Mouse (Mus musculus) liver, embryonic 12.5 days (tissue): ENCODE data around the gene Magi2. TPM values are rescaled to one million over a fixed set of nuclear protein-coding genes. Genes with fewer than 3 reads are reported as not detected.

ENCODE experiments used
- ATAC-seq: fragments of 200-750 bp; cut with Nextera tagmentation; 2 replicates; pipeline ENCODE4 v1.8.0; 2017; ENCODE audit warnings: moderate number of reproducible peaks, mild to moderate bottlenecking, moderate library complexity
- H3K27ac ChIP-seq: fragments of 300-500 bp; sonication (generic); 2 replicates; pipeline ENCODE4 v1.5.1; 2016; ENCODE audit warnings: mild to moderate bottlenecking
- H3K27me3 ChIP-seq: fragments of 300-500 bp; sonication (generic); replicated peaks from 2 replicates; pipeline ENCODE4 v1.6.1; 2016; ENCODE audit warnings: mild to moderate bottlenecking, moderate library complexity
- H3K36me3 ChIP-seq: fragments of 300-500 bp; sonication (generic); 2 replicates; pipeline ENCODE4 v1.6.1; 2016; ENCODE audit warnings: mild to moderate bottlenecking, moderate library complexity
- H3K4me1 ChIP-seq: fragments of 300-500 bp; sonication (generic); 2 replicates; pipeline ENCODE4 v1.6.1; 2016
- H3K4me2 ChIP-seq: fragments of 300-500 bp; sonication (generic); 2 replicates; pipeline ENCODE4 v1.6.1; 2016; ENCODE audit warnings: mild to moderate bottlenecking, moderate library complexity
- H3K4me3 ChIP-seq: fragments of 300-500 bp; sonication (generic); 2 replicates; pipeline ENCODE4 v1.5.1; 2016; ENCODE audit warnings: mild to moderate bottlenecking, moderate library complexity
- H3K9ac ChIP-seq: fragments of 300-500 bp; sonication (generic); 2 replicates; pipeline ENCODE4 v1.6.1; 2016; ENCODE audit warnings: mild to moderate bottlenecking, moderate library complexity
- H3K9me3 ChIP-seq: fragments of 300-500 bp; sonication (generic); replicated peaks from 2 replicates; pipeline ENCODE4 v1.6.1; 2016; ENCODE audit warnings: mild to moderate bottlenecking, moderate library complexity
- WGBS: fragments of 180-500 bp; shearing (Covaris S2); methylation state at CpG from one replicate; pipeline ENCODE4 v1.1.7; 2016; ENCODE audit not compliant: insufficient replicate concordance; 5-methylcytosine and 5-hydroxymethylcytosine counted together
- polyA plus RNA-seq: library from polyadenylated mRNA; unstranded; fragments of >200 nt; fragmentation: Nextera tagmentation; extraction: Ambion mirVana; gene quantifications from 2 replicates; pipeline ENCODE4 v1.2.1, GENCODE M21; 2016

Gene Magi2
- polyA plus RNA-seq, 1 experiment from 2014 or later, result 0.77 TPM

DNA sequence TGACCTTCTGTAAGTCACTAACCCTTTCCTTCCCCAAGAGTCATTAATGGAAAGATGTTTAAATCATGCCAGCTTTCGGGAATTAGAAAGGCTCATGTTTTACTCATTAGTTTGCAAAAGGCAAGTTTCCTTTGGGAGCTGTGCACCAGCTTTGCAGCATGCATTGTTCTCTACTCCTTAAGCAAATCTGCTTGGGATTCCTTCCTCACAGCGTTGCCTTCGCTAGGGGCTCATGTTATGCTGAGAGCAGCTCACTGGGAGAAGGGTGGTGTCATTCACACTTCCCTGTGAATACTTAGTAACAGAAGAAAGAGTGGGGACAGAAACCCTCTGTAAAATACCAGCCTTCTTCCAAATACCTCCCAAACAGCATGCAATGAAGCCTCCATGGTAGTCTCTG lies 1349.0 kb downstream of the Magi2 start:
- Histone ChIP-seq H3K4me1 (no peaks in the 10 kb centered on the region), H3K4me3 (no peak overlapping the region), H3K9me3 (no peaks in the 10 kb centered on the region), H3K36me3 (no peaks in the 10 kb centered on the region), H3K27ac (no peak overlapping the region), H3K9ac (no peak overlapping the region), H3K27me3 (no peaks in the 10 kb centered on the region), H3K4me2 (no peak overlapping the region)
- WGBS, result 41% methylated on average over 3 of the region's 3 CpGs
- no peak for ATAC-seq

DNA sequence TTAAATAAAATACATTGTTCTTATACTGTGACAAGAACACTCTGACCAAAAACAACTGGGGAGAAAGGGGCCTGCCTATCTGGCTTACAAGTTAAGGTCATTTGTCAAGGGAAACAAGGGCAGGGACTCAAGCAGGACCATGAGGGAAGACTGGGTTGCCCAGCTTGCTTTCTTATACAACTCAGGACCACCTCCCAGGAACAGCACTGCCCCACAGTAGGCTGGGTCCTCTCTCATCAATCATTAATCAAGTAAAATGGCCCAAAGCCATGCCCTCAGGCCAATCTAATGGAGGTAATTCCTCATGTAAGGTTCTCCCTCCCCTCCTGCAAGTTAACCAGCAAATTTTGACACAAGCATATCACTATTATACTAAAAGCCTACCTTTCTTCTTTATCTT lies 1349.4 kb downstream of the Magi2 start:
- no peaks in the 10 kb centered on the region for H3K27me3 ChIP-seq
- no peak overlapping the region for H3K9ac ChIP-seq
- no peak overlapping the region for H3K4me2 ChIP-seq
- no peaks in the 10 kb centered on the region for H3K4me1 ChIP-seq
- H3K9me3 ChIP-seq, result no peaks in the 10 kb centered on the region
- no peak for ATAC-seq
- H3K27ac ChIP-seq, result no peak overlapping the region
- H3K4me3 ChIP-seq, result no peak overlapping the region
- H3K36me3 ChIP-seq, result no peaks in the 10 kb centered on the region

DNA sequence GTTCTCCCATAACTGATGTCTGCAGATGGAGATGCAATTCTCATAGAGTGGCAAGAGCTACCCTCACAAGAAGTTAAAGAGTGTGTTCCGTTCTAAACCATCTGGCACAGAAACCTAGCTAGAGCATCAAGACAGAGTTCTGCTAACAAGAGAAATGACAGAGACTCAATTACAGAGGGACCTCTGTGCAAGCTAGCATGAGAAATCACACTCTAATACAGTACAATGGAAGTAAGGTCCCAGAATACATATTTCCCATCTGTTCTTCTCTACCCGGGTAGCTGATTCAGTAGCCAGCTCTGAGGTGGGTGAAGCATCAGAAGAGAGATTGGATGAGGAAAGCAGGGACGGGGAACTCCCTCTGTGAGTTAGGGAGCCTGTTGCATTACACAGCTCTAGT lies 1351.8 kb downstream of the Magi2 start:
- no peaks in the 10 kb centered on the region for H3K9me3 ChIP-seq
- H3K36me3 ChIP-seq, result no peaks in the 10 kb centered on the region
- H3K4me3 ChIP-seq, result no peak overlapping the region
- no peak overlapping the region for H3K4me2 ChIP-seq
- ATAC-seq, result no peak
- WGBS, result 68% methylated on average over 3 of the region's 3 CpGs
- no peaks in the 10 kb centered on the region for H3K4me1 ChIP-seq
- no peak overlapping the region for H3K9ac ChIP-seq
- H3K27me3 ChIP-seq, result no peaks in the 10 kb centered on the region
- H3K27ac ChIP-seq, result no peak overlapping the region

DNA sequence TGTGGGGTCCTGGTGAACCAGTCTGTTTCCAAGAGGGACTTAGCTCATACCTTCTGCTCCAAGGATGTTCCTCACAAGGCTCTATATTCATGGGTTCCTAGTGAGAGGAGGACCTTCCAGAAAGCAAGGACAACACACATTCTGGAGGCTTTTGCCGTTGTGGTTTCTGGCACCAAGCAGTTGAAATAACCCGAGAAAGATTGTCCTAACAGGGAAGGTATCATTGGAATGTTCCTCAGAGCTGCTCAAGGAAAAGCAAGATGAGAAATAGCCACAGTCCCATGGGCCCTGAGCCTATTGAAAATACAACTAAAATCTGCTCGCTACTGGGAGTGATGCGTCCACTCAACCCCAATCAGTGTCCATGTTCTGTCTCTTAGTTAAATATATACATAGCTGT lies 1353.8 kb downstream of the Magi2 start:
- Histone ChIP-seq H3K36me3 (no peaks in the 10 kb centered on the region), H3K4me3 (no peak overlapping the region), H3K27me3 (no peaks in the 10 kb centered on the region), H3K4me1 (no peaks in the 10 kb centered on the region), H3K9me3 (no peaks in the 10 kb centered on the region), H3K9ac (no peak overlapping the region), H3K4me2 (no peak overlapping the region), H3K27ac (no peak overlapping the region)
- ATAC-seq, result no peak
- 69% methylated on average over 4 of the region's 4 CpGs for WGBS

DNA sequence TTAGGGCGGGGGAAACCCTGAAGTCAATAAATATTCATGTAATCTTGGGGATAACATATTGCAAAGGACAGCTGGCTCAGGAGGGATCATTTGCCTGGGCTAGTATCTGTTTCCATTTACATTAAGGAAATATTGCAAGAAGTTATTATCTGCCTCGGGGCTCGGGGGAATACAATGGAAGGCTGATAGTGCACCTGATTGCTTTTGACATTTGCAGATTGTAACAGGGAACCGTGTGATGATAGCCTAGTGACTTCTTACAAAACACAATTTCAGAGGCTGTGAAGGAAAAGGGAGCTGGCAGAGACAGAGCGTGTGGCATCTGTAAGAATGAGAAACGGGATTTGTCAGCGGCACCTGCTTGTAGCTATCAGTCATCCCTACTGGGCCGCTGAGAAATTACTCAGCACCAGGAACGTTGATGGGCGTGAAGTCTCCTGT lies 1356.2 kb downstream of the Magi2 start:
- Histone ChIP-seq H3K9ac (no peak overlapping the region), H3K4me1 (no peaks in the 10 kb centered on the region), H3K4me2 (no peak overlapping the region), H3K27ac (no peak overlapping the region), H3K27me3 (no peaks in the 10 kb centered on the region), H3K4me3 (no peak overlapping the region), H3K36me3 (no peaks in the 10 kb centered on the region), H3K9me3 (no peaks in the 10 kb centered on the region)
- 59% methylated on average over 10 of the region's 10 CpGs for WGBS
- ATAC-seq, result no peak

DNA sequence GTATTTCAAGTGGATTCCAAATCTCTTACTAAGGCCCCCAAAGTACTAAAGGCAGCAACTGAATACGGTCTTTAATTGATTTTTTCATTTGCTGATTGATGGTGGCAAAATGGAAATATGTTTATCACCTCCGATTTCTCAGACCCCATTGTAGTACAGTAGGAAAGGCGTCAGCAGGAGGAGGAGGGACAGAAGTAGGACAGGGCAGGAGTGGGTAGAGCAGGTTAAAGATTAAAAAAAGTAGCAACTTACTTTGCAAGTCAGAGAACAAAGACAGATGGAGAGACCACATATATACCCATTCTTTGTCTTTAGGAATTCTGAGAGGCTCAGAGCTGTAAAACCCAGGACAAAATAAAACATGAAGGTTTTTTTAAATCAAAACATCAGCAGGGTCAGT lies 1356.8 kb downstream of the Magi2 start:
- WGBS, result 60% methylated on average over 3 of the region's 3 CpGs

DNA sequence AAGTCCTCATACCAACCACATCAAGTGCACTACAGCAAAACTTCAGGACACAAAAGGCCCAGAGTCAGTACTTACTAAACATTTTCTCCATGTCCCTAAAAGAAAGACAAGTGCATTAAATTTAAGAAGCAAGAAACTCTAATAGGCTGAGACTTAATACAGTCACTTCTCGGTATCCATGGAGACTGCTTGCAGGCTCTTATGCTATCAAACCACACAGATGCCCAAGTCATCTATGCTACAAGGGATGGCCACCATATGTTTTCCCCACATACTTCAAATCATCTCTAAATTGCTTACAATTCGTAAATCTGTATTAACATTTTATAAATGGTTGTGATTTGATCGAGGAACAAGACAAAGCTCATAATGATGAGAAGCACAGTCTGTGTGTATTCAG lies 1357.9 kb downstream of the Magi2 start:
- Histone ChIP-seq H3K9ac (no peak overlapping the region), H3K9me3 (no peaks in the 10 kb centered on the region), H3K36me3 (no peaks in the 10 kb centered on the region), H3K4me3 (no peak overlapping the region), H3K4me2 (no peak overlapping the region), H3K27ac (no peak overlapping the region), H3K4me1 (no peaks in the 10 kb centered on the region), H3K27me3 (no peaks in the 10 kb centered on the region)
- no peak for ATAC-seq
- WGBS, result 67% methylated on average over 3 of the region's 3 CpGs

More for the DNA sequence above, 1356.8 kb downstream of the Magi2 start:
- H3K36me3 ChIP-seq, result no peaks in the 10 kb centered on the region
- H3K4me1 ChIP-seq, result no peaks in the 10 kb centered on the region
- no peak for ATAC-seq
- no peaks in the 10 kb centered on the region for H3K9me3 ChIP-seq
- H3K9ac ChIP-seq, result no peak overlapping the region
- H3K4me3 ChIP-seq, result no peak overlapping the region
- no peak overlapping the region for H3K4me2 ChIP-seq
- no peak overlapping the region for H3K27ac ChIP-seq
- H3K27me3 ChIP-seq, result no peaks in the 10 kb centered on the region

DNA sequence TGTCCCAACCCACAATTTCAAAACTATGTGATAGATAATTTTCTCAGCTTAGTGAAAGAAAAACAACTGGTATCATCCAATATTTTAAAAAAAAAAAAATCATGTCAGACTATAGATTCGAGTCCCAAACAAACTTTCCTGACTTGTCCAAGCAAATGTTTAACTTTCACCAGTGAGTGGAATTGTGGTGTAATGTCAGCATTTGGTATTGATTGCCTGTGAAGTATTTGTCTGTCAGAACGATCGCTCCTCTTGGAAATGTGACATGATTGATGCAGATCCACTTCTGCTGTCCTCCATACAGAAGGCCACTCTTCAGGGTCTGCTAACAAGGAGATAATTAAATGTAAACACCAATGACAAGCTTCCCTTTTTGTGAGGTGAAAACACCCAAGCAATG lies 1362.9 kb downstream of the Magi2 start:
- Histone ChIP-seq H3K4me3 (no peak overlapping the region), H3K4me2 (no peak overlapping the region), H3K9ac (no peak overlapping the region), H3K36me3 (no peaks in the 10 kb centered on the region), H3K4me1 (no peaks in the 10 kb centered on the region), H3K27ac (no peak overlapping the region), H3K9me3 (no peaks in the 10 kb centered on the region), H3K27me3 (no peaks in the 10 kb centered on the region)
- WGBS, result 49% methylated on average over 3 of the region's 3 CpGs
- ATAC-seq, result no peak

DNA sequence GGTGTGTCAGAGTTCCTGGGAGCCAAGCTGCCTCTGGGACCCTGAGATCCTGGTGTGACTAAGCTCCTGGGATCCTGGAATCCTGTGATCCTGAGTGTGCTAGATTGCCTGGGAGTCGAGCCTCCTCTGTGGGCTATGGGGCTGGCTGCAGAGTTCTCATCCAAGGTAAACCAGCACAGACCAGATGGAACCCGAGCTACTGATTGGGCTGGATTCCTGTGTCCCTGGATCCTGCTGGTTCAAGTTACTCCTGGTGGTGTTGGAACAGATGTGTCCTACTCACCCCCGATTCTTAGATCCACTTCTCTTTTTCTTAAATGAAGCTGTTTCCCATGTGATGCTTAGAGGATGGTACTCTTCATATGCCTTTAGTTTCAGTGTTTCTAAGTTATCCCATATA lies 1371.4 kb downstream of the Magi2 start:
- WGBS, result 54% methylated on average over 3 of the region's 3 CpGs
- H3K27me3 ChIP-seq, result no peaks in the 10 kb centered on the region
- no peak overlapping the region for H3K27ac ChIP-seq
- H3K4me2 ChIP-seq, result no peak overlapping the region
- no peaks in the 10 kb centered on the region for H3K9me3 ChIP-seq
- no peak overlapping the region for H3K9ac ChIP-seq
- H3K36me3 ChIP-seq, result no peaks in the 10 kb centered on the region
- no peaks in the 10 kb centered on the region for H3K4me1 ChIP-seq
- no peak for ATAC-seq
- H3K4me3 ChIP-seq, result no peak overlapping the region

DNA sequence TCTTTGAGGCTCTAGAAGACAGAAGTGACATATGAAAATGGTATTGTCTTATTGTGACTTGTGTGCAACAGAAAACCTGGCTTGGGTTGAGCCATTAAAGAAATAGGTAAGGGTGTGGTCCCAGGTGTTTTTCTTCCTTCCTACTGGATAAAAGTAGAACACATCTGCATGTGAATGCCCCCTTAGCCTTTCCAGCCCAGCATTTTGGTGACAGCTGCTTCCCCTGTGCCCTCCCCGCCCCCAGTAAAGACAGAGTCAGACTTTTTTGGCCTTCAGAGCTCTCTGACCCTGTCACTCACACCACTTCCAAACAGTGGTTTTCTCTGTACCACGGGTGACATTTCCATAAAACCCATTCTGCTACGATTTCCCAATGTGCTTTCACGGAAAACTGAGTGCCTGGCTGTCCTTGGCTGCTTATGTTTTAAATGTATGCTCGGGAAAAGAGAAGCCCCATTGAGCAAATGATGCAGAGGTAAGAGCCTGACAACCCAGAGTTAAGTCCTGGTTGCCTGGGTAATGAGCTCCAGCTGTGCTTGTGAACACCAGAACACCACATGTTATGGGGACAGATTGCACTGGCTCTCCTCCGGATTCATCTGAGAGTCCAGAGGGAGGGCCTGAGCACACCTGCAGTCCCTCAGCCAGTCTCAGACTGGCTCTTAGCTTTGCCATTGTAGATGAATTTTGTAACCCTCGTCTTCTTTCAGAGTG lies 1377.1 kb downstream of the Magi2 start:
- Histone ChIP-seq H3K4me1 (no peaks in the 10 kb centered on the region), H3K9ac (no peak overlapping the region), H3K27ac (no peak overlapping the region), H3K4me3 (no peak overlapping the region), H3K27me3 (no peaks in the 10 kb centered on the region), H3K9me3 (no peaks in the 10 kb centered on the region), H3K36me3 (no peaks in the 10 kb centered on the region), H3K4me2 (no peak overlapping the region)
- no peak for ATAC-seq
- WGBS, result 38% methylated on average over 7 of the region's 7 CpGs

DNA sequence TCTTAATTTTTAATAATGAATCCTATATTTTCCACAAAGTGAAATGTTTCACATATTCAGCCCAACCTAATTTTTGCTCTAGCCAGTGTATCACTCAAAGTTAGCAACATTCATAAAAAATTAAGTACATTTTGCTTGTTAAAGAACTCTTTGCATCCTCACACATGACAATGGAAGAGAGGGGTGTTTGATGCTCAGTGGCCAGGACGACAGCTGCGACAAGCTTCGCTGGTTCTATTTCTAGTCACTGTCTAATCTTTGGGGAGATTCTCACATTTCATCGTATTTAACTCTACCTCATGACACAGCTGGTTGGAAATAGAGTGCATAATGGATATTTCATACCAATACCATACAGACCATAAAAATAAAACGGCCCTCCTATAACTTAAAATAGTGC lies 1379.7 kb downstream of the Magi2 start:
- ATAC-seq, result no peak
- WGBS, result 75% methylated on average over 5 of the region's 5 CpGs
- H3K9ac ChIP-seq, result no peak overlapping the region
- H3K27ac ChIP-seq, result no peak overlapping the region
- H3K36me3 ChIP-seq, result no peaks in the 10 kb centered on the region
- H3K9me3 ChIP-seq, result no peaks in the 10 kb centered on the region
- H3K27me3 ChIP-seq, result no peaks in the 10 kb centered on the region
- H3K4me2 ChIP-seq, result no peak overlapping the region
- no peak overlapping the region for H3K4me3 ChIP-seq
- no peaks in the 10 kb centered on the region for H3K4me1 ChIP-seq

DNA sequence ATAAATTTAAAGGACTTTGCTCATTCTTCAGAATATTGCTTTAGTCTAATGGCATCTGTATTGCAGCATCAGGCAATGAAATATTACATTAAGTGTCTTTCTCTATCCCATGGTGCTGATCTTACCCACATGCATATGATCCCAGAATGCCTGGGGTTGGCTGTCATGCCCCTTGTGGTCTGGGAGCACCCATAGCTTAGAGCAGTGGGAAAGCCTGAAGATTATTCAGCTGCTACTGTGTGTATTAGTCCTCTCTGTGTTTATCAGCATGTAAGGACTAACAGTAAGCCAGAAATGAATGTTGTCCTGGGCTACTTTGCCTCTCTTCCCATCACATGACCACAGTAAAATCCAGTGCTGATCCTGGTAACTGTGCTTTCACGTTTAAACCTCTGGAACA lies 1380.7 kb downstream of the Magi2 start:
- Histone ChIP-seq H3K9ac (no peak overlapping the region), H3K36me3 (no peaks in the 10 kb centered on the region), H3K4me2 (no peak overlapping the region), H3K27ac (no peak overlapping the region), H3K4me3 (no peak overlapping the region), H3K27me3 (no peaks in the 10 kb centered on the region), H3K4me1 (no peaks in the 10 kb centered on the region), H3K9me3 (no peaks in the 10 kb centered on the region)
- 25% methylated on average over 1 of the region's 1 CpGs for WGBS
- ATAC-seq, result no peak
